Mouse (Mus musculus): ENCODE measurements around the gene Rad17. TPM values are rescaled to one million over a fixed set of nuclear protein-coding genes. Genes with fewer than 3 reads are reported as not detected.

Rad17 gene
- total RNA-seq, 4 experiments from 2014 or later, result 15.1 to 16.0 (median 15.6) TPM

GRCm38 (mm10) chr13:100616181-100617087, 34.4 kb downstream of the Rad17 start, which contains the start of gene Marveld2:
Marveld2 (minus strand) TSS chr13:100616971.
- DNase-seq (ENCODE audit: low spot score in 2 of 2), result peak; percentile 8 to 30

DNA sequence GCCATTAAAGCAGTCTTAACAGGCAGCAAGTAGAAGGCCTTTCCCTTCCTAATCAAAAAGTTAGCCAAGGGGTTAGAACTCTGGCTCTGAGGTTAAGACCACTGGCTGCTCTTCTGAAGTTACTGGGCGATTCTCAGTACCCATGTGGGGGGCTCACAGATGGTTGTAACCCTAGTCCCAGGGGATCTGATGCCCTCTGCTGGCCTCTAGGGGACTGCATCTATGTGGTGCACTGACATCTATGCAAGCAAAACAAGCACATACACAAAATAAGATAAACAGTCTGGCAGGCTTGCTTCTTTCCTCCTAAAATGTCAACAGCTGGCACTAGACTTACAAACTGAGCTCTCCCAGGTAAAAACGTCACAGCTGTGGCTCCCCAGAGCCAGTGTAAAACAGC, 37.9 kb downstream of the Rad17 start:
- DNase-seq (ENCODE audit: low spot score in 2 of 2), result no peak

DNA sequence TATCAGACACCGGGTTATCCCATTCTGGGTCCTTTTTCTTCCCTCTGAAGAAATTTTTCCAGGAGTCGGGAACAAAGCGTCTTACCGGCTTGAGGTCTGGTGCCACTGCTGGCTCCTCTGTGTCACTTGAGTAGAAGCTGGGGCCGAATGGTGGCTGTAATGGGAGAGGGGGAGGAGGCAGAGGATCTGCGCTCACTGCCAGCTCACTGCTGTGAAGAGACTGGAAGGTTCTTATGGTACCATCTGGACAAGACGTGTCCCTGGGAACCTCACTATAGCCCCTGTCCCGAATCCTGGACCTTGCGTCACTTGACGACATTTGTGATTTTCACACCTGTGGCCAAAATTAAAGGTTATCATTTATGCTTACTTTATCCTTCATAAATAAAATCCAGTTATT, 38.6 kb downstream of the Rad17 start:
- no peak for DNase-seq (ENCODE audit: low spot score in 2 of 2)

DNA sequence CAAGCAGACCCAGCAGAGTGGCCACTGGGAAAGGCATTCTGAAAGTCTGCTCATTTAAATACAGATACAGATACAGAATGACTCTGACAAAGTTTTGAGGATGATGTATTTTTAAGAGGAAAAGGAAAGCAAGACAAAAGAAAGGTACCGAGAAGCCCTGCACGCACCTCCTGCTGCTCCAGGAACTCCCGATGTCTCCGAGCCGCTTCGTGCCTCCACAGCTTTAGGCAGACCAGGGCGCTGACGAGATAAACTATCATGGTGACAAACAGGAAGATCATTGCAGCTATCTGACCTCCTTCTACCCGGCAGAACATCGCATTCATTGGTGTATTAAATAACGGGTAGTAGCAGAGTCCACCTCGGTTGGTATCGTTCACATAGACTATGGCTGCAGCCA, 39.6 kb downstream of the Rad17 start:
- no peak for DNase-seq (ENCODE audit: low spot score in 2 of 2)

DNA sequence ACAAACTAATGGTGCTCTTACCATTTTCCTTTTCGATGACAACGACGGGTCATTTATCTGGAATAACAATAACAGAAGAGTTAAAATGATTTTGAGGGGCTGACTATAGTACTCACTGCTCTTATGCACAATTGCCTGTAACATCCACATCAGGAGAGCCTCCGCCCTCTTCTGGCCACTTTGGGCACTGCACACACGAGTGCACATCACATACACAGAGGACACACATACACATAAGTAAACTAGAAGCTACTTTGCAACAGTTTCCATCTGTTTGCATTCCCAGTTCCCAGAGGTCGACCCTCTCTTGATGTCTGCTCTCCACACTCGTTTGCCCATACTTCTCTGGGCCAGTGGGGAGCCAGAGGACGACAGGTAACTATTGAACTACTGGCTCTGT, 43.1 kb downstream of the Rad17 start:
- DNase-seq (ENCODE audit: low spot score in 2 of 2), result no peak

DNA sequence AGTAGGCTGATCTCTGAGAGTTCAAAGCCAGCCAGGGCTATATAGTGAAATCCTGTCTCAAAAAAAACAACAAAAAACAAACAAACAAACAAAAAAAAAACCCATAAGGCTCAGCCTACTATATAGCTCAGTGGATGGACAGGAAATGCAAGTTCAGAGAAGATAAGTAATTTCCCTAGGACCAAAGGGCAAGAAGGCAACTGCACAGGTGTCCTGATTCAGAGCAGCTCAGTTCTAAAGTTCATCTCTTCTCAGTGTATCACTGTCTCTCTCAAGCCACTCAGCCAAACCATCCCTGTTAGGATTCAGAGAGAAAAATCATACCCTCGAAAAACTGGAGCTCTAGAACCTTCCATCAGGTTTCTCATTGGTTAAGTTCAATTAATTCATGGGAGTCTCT, 45.0 kb downstream of the Rad17 start:
- no peak for DNase-seq (ENCODE audit: low spot score in 2 of 2)

- DNase-seq (ENCODE audit: low spot score in 2 of 2), result no peak
Observed at GRCm38 (mm10) chr13:100603738-100604095, 47.1 kb downstream of the Rad17 start.

GRCm38 (mm10) chr13:100603031-100603737, 47.7 kb downstream of the Rad17 start:
- DNase-seq (ENCODE audit: low spot score in 2 of 2), result no peak

- DNase-seq (ENCODE audit: low spot score in 2 of 2), result no peak
Observed at GRCm38 (mm10) chr13:100602239-100602902, 48.5 kb downstream of the Rad17 start.

GRCm38 (mm10) chr13:100601034-100601433, 49.8 kb downstream of the Rad17 start:
- DNase-seq (ENCODE audit: low spot score in 2 of 2), result no peak

DNA sequence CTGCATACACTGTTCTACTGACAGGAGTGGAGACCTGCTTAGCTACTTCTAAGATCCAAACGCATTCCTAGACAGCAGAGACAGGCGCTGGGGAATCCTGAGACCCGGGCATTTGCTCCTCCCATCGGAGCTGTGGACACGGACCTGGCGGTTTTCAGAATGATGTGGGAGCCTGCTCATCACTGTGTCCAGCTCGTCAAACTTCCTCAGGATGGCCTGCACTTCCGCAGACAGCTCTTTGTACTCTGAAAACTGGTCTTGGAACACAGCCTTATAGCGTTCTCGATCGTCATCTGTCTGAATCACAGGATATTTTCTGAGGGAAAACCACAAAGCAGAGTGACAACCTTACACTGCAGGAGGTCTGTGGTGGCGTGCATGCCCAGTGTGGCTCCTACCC, 50.5 kb downstream of the Rad17 start:
- DNase-seq (ENCODE audit: low spot score in 2 of 2), result no peak

- DNase-seq (ENCODE audit: low spot score in 2 of 2), result no peak
Observed at GRCm38 (mm10) chr13:100597284-100597683, 53.6 kb downstream of the Rad17 start.

DNA sequence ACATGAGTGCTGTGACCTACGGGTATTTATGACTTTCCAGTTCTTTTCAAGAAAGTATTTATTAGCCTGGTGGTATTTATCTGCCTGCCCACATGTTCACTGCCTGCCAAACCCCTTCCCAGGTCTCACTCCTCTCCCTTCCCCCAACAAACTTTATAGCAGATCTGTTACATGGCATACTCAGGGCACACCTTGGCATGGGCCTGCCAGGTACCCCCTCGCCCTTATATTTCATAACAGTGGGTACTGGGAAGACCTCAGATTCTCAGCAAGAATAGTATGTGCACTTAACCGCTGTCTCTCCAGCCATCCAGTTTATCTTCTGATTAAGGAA, 55.3 kb downstream of the Rad17 start:
- no peak for DNase-seq (ENCODE audit: low spot score in 2 of 2)

- DNase-seq (ENCODE audit: low spot score in 2 of 2), result no peak
Observed at GRCm38 (mm10) chr13:100594838-100595551, 55.9 kb downstream of the Rad17 start.

DNA sequence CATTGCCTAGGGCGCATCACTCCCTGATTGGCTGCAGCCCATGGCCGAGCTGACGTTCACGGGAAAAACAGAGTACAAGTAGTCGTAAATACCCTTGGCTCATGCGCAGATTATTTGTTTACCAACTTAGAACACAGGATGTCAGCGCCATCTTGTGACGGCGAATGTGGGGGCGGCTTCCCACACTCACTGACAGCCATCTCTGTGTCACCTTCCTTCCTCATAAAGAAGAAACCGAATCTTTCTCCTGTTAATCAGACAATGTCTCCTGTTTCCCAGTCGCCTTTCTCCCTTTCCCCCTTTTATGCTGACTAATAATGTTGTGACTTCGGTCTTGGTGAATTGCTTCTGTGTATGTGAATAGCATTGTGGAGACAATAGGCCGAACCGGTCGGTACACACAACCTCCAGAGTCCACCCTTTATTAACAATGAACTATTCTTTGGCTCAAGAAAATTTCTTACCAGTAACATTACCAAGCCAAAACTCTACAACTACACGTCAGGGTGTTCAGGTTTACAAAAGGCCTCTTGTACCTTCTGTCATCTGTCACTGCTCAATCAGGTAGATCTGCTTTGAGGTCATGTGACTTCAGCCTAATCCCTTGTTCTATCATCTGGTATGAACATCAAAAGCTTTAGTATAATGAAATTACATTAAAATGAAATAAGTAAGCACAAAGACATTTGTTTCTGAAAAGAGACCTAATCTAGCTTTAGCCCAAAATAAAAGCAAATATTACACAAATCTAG, 56.6 kb downstream of the Rad17 start:
- peak in 1 of 2 experiments; percentile 17 for DNase-seq (ENCODE audit: low spot score in 2 of 2)

GRCm38 (mm10) chr13:100588646-100589045, 62.2 kb downstream of the Rad17 start:
- no peak for DNase-seq (ENCODE audit: low spot score in 2 of 2)

DNA sequence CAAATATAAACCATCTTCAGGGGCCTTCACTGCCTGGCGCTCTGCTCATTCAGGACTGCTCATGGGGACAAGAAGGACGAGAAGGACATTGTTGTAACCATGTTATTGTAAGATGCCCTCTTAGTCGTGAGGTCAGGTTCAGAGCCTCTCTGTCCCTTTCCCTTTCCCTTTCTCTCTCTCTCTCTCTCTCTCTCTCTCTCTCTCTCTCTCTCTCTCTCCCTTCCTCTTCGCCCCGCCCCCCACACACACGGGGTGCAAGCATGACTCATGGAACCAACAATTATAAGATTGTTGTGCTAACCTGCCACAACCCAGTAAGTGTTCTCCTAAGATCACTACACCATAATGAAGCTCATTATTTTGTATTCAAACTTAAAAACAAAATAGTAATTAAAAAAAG, 68.7 kb downstream of the Rad17 start:
- no peak for DNase-seq (ENCODE audit: low spot score in 2 of 2)

- no peak for DNase-seq (ENCODE audit: low spot score in 2 of 2)
Observed at GRCm38 (mm10) chr13:100581701-100582100, 69.2 kb downstream of the Rad17 start.

GRCm38 (mm10) chr13:100579951-100580350, 70.9 kb downstream of the Rad17 start:
- DNase-seq (ENCODE audit: low spot score in 2 of 2), result no peak

- DNase-seq (ENCODE audit: low spot score in 2 of 2), result no peak
Observed at GRCm38 (mm10) chr13:100579220-100579619, 71.6 kb downstream of the Rad17 start.

- DNase-seq (ENCODE audit: low spot score in 2 of 2), result no peak
Observed at GRCm38 (mm10) chr13:100575950-100576349, 74.9 kb downstream of the Rad17 start.
